Mouse (Mus musculus) stomach, postnatal 0 days (tissue): ENCODE data around the gene Slc41a2.

ENCODE experiments used
- CTCF ChIP-seq: IDR thresholded peaks from 2 replicates; pipeline ENCODE4 v1.5.1; 2016; ENCODE audit warnings: antibody characterized with exemption, low read depth, mild to moderate bottlenecking, moderate library complexity
- EP300 ChIP-seq: optimal IDR thresholded peaks from 2 replicates; pipeline ENCODE3; 2016; ENCODE audit warnings: antibody characterized with exemption

DNA sequence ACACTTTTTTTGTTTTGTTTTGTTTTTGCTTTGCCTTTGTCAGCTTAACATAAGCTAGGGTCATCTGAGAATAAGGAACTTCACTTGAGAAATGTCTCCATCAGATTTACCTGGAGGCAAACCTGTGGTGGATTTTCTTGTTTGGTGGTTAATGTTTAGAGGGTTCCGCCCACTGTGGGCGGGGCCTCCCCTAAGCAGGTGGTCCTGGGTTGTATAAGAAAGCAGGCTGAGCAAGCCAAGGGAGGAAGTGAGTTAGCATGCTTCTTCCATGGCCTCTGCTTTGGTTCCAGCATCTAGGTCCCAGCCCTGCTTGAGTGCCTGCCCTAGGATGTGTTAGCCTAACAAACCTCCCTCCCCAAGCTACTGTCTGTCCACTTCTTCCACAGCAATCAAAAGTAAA lies 3.5 kb upstream of the Slc41a2 start:
- no peak for TF ChIP-seq CTCF
- TF ChIP-seq EP300 = no peak
